Mouse (Mus musculus) intestine, embryonic 14.5 days (tissue): ENCODE measurements around the gene Akt1s1. TPM values are rescaled to one million over a fixed set of nuclear protein-coding genes. Genes with fewer than 3 reads are reported as not detected.
A peak's percentile ranks its signal among the peaks of the same experiment; 100 is the strongest.
"Not testable (repeated sequence)": the region's sequence is repeated elsewhere in the genome, so short reads cannot be mapped to it uniquely, and the experiment has no call there.

ENCODE experiments used
- ATAC-seq: fragments of 200-750 bp; cut with Nextera tagmentation; replicated peaks from 2 replicates; pipeline ENCODE4 v1.8.0; 2017; ENCODE audit warnings: low read depth, moderate number of reproducible peaks, moderate TSS enrichment, moderate library complexity; ENCODE audit not compliant: low FRiP score, low TSS enrichment
- DNase-seq: peaks from one replicate; pipeline ENCODE4 v3.0.0-alpha.2; 2018; ENCODE audit warnings: low spot score
- H3K27ac ChIP-seq: fragments of 300-500 bp; sonication (generic); 2 replicates; pipeline ENCODE4 v1.5.1; 2014; ENCODE audit warnings: low read depth, mild to moderate bottlenecking, control low read depth
- H3K27me3 ChIP-seq: fragments of 300-500 bp; sonication (generic); replicated peaks from 2 replicates; pipeline ENCODE4 v1.6.1; 2014; ENCODE audit warnings: low read length, control low read depth; ENCODE audit not compliant: control insufficient read depth, insufficient read depth
- H3K36me3 ChIP-seq: fragments of 300-500 bp; sonication (generic); 2 replicates; pipeline ENCODE4 v1.6.1; 2014; ENCODE audit warnings: low read length, control low read depth; ENCODE audit not compliant: control insufficient read depth, insufficient read depth
- H3K4me1 ChIP-seq: fragments of 300-500 bp; sonication (generic); replicated peaks from 2 replicates; pipeline ENCODE4 v1.6.1; 2014; ENCODE audit warnings: low read length, control low read depth, mixed read lengths; ENCODE audit not compliant: control insufficient read depth, insufficient read depth
- H3K4me2 ChIP-seq: fragments of 300-500 bp; sonication (generic); 2 replicates; pipeline ENCODE4 v1.6.1; 2014; ENCODE audit warnings: low read length
- H3K4me3 ChIP-seq: fragments of 300-500 bp; sonication (generic); 2 replicates; pipeline ENCODE4 v1.5.1; 2014; ENCODE audit warnings: low read depth, low read length, control low read depth, mixed read lengths
- H3K9ac ChIP-seq: fragments of 300-500 bp; sonication (generic); 2 replicates; pipeline ENCODE4 v1.6.1; 2014; ENCODE audit warnings: mild to moderate bottlenecking, low read length
- H3K9me3 ChIP-seq: fragments of 300-500 bp; sonication (generic); 2 replicates; pipeline ENCODE4 v1.6.1; 2016; ENCODE audit warnings: low read length, control low read depth; ENCODE audit not compliant: control insufficient read depth
- WGBS: fragments of 180-500 bp; shearing (Covaris S2); extraction: QIAGEN DNeasy Blood & Tissue Kit; methylation state at CpG from one replicate; pipeline ENCODE4 v1.1.7; 2014; 5-methylcytosine and 5-hydroxymethylcytosine counted together
- polyA plus RNA-seq: library from polyadenylated mRNA; unstranded; fragments of >200 nt; fragmentation: Nextera tagmentation; extraction: Ambion mirVana; gene quantifications from 2 replicates; pipeline ENCODE4 v1.2.1, GENCODE M21; 2014

Akt1s1 gene
- polyA plus RNA-seq, 1 experiment from 2014 or later, result 68.0 TPM

GRCm38 (mm10) chr7:44867010-44867702 is 18.4 kb downstream of the Akt1s1 start:
- peaks cover 47% of the 10 kb centered on the region for H3K36me3 ChIP-seq
- H3K9me3 ChIP-seq, result no peaks in the 10 kb centered on the region
- 58% methylated on average over 19 of the region's 19 CpGs for WGBS
- H3K4me1 ChIP-seq, result peaks cover 41% of the 10 kb centered on the region
- no peak for ATAC-seq
- peak overlapping the region; percentile 97 for H3K4me3 ChIP-seq
- peak overlapping the region; percentile 79 for H3K4me2 ChIP-seq
- 0 out of 2 replicates have a peak overlapping the region, but pooled peaks have one; percentile 6 for H3K9ac ChIP-seq
- H3K27me3 ChIP-seq, result no peaks in the 10 kb centered on the region
- no peak overlapping the region for H3K27ac ChIP-seq
- no peak for DNase-seq

- no peak for DNase-seq
- Histone ChIP-seq H3K9me3 (no peaks in the 10 kb centered on the region), H3K36me3 (peaks cover 41% of the 10 kb centered on the region), H3K9ac (peak overlapping the region; percentile 97), H3K4me1 (peaks cover 41% of the 10 kb centered on the region), H3K4me2 (peak overlapping the region; percentile 79), H3K4me3 (peak overlapping the region; percentile 97), H3K27me3 (no peaks in the 10 kb centered on the region), H3K27ac (no peak overlapping the region)
- WGBS, result 41% methylated on average over 9 of the region's 9 CpGs
- no peak for ATAC-seq
Observed at GRCm38 (mm10) chr7:44867802-44868201, 19.0 kb downstream of the Akt1s1 start.

- H3K4me1 ChIP-seq, result peaks cover 41% of the 10 kb centered on the region
- ATAC-seq, result no peak
Observed at GRCm38 (mm10) chr7:44868465-44868864, 19.7 kb downstream of the Akt1s1 start.

GRCm38 (mm10) chr7:44868919-44869696 is 20.3 kb downstream of the Akt1s1 start:
- H3K27ac ChIP-seq, result peak overlapping the region; percentile 99
- peak overlapping the region; percentile 79 for H3K4me2 ChIP-seq
- peak; percentile 87 for DNase-seq
- peaks cover 28% of the 10 kb centered on the region for H3K36me3 ChIP-seq
- peak overlapping the region; percentile 97 for H3K4me3 ChIP-seq
- peaks cover 41% of the 10 kb centered on the region for H3K4me1 ChIP-seq
- H3K9me3 ChIP-seq, result no peaks in the 10 kb centered on the region
- WGBS, result 1% methylated on average over 99 of the region's 108 CpGs
- peak overlapping the region; percentile 97 for H3K9ac ChIP-seq
- H3K27me3 ChIP-seq, result no peaks in the 10 kb centered on the region
- ATAC-seq, result peak; percentile 59

More at GRCm38 (mm10) chr7:44868465-44868864, 19.7 kb downstream of the Akt1s1 start:
- peak overlapping the region; percentile 99; the same call in 1 of the 2 replicates for H3K27ac ChIP-seq
- H3K4me3 ChIP-seq, result peak overlapping the region; percentile 97
- no peak for DNase-seq
- peaks cover 34% of the 10 kb centered on the region for H3K36me3 ChIP-seq
- no peaks in the 10 kb centered on the region for H3K9me3 ChIP-seq
- H3K9ac ChIP-seq, result peak overlapping the region; percentile 97
- 5% methylated on average over 16 of the region's 16 CpGs for WGBS
- H3K4me2 ChIP-seq, result peak overlapping the region; percentile 79
- H3K27me3 ChIP-seq, result no peaks in the 10 kb centered on the region

GRCm38 (mm10) chr7:44869697-44870528 is 21.1 kb downstream of the Akt1s1 start, which contains the start of gene Ptov1:
Ptov1 (minus strand) TSS chr7:44869788.
- H3K9me3 ChIP-seq, result no peaks in the 10 kb centered on the region
- peak within 1 kb of the TSS; percentile 99 for H3K27ac ChIP-seq
- H3K4me1 ChIP-seq, result peaks cover 40% of the 10 kb centered on the region
- DNase-seq (peak; percentile 96), ATAC-seq (peak; percentile 89)
- peak within 1 kb of the TSS; percentile 97 for H3K9ac ChIP-seq
- H3K36me3 ChIP-seq, result peaks cover 20% of the 10 kb centered on the region
- H3K4me3 ChIP-seq, result peak within 1 kb of the TSS; percentile 97
- no peaks in the 10 kb centered on the region for H3K27me3 ChIP-seq
- whole genome bisulfite sequencing, result 4% methylated on average over 29 of the region's 29 CpGs
- peak within 1 kb of the TSS; percentile 79 for H3K4me2 ChIP-seq

- no peaks in the 10 kb centered on the region for H3K27me3 ChIP-seq
- no peak for ATAC-seq
- H3K9ac ChIP-seq, result peak overlapping the region; percentile 97
- peaks cover 33% of the 10 kb centered on the region for H3K4me1 ChIP-seq
- peak overlapping the region; percentile 97 for H3K4me3 ChIP-seq
- no peak for DNase-seq
- peak overlapping the region; percentile 99; the same call in 1 of the 2 replicates for H3K27ac ChIP-seq
- peak overlapping the region; percentile 79 for H3K4me2 ChIP-seq
- H3K36me3 ChIP-seq, result peaks cover 13% of the 10 kb centered on the region
- H3K9me3 ChIP-seq, result no peaks in the 10 kb centered on the region
- 75% methylated on average over 6 of the region's 6 CpGs for WGBS
Observed at GRCm38 (mm10) chr7:44870614-44871013, 21.8 kb downstream of the Akt1s1 start.

- ATAC-seq (no peak), DNase-seq (no peak)
- Histone ChIP-seq H3K9me3 (no peaks in the 10 kb centered on the region), H3K27me3 (no peaks in the 10 kb centered on the region), H3K4me2 (no peak overlapping the region), H3K27ac (no peak overlapping the region), H3K9ac (no peak overlapping the region), H3K4me3 (no peak overlapping the region), H3K4me1 (peaks cover 27% of the 10 kb centered on the region), H3K36me3 (peaks cover 11% of the 10 kb centered on the region; the same call in 1 of the 2 replicates)
- WGBS, result 90% methylated on average over 1 of the region's 1 CpGs
Observed at GRCm38 (mm10) chr7:44871181-44871580, 22.4 kb downstream of the Akt1s1 start.

- peaks cover 21% of the 10 kb centered on the region for H3K4me1 ChIP-seq
- ATAC-seq, H3K9me3 ChIP-seq, H3K27me3 ChIP-seq, H3K27ac ChIP-seq, DNase-seq, H3K9ac ChIP-seq, H3K4me3 ChIP-seq, H3K4me2 ChIP-seq: not testable (repeated sequence)
- WGBS, result 90% methylated on average over 2 of the region's 2 CpGs
- peaks cover 11% of the 10 kb centered on the region; the same call in 1 of the 2 replicates for H3K36me3 ChIP-seq
Observed at GRCm38 (mm10) chr7:44871774-44872173, 23.0 kb downstream of the Akt1s1 start.
